Mouse (Mus musculus) activated CD4-positive, CD25-positive, alpha-beta regulatory T cell, adult 4 months (primary cell): ENCODE data around the gene Arrb1. TPM values are rescaled to one million over a fixed set of nuclear protein-coding genes. Genes with fewer than 3 reads are reported as not detected.
"Not testable (repeated sequence)": the region's sequence is repeated elsewhere in the genome, so short reads cannot be mapped to it uniquely, and the experiment has no call there.

Experiments used
- ATAC-seq: one replicate; pipeline ENCODE4 v1.8.0; 2017
- polyA plus RNA-seq, 2 experiments: library from polyadenylated mRNA; unstranded; fragments of 100-300 nt; shearing (Covaris generic); gene quantifications; one replicate each; pipeline ENCODE4 v1.2.1; 2017

Gene Arrb1
- 10 to 100 TPM in 1 of 2 experiments, 1 to 10 TPM in 1; 8.3 to 12.0 TPM for polyA plus RNA-seq

- peak; percentile 66 for ATAC-seq
Measured at GRCm38 (mm10) chr7:99534901-99535735, at the start of gene Arrb1. Gene Arrb1, plus strand, starts transcription at chr7:99535466.

- no peak for ATAC-seq
Measured at GRCm38 (mm10) chr7:99489708-99490107, 45.6 kb upstream of the Arrb1 start.

- no peak for ATAC-seq
Measured at GRCm38 (mm10) chr7:99499128-99499527, 36.1 kb upstream of the Arrb1 start.

- peak; percentile 65 for ATAC-seq
Measured at GRCm38 (mm10) chr7:99500201-99500600, 35.1 kb upstream of the Arrb1 start.

GRCm38 (mm10) chr7:99500655-99501054, 34.6 kb upstream of the Arrb1 start:
- no peak for ATAC-seq

- no peak for ATAC-seq
Measured at GRCm38 (mm10) chr7:99501148-99501547, 34.1 kb upstream of the Arrb1 start.

GRCm38 (mm10) chr7:99504556-99504955, 30.7 kb upstream of the Arrb1 start:
- ATAC-seq, result no peak

GRCm38 (mm10) chr7:99508187-99508586, 27.1 kb upstream of the Arrb1 start:
- ATAC-seq, result not testable (repeated sequence)

GRCm38 (mm10) chr7:99510087-99510501, 25.2 kb upstream of the Arrb1 start:
- no peak for ATAC-seq

GRCm38 (mm10) chr7:99516092-99516813, 19.0 kb upstream of the Arrb1 start:
- ATAC-seq, result no peak

GRCm38 (mm10) chr7:99516814-99517157, 18.5 kb upstream of the Arrb1 start:
- ATAC-seq, result no peak

GRCm38 (mm10) chr7:99518954-99519644, 16.2 kb upstream of the Arrb1 start:
- no peak for ATAC-seq

- no peak for ATAC-seq
Measured at GRCm38 (mm10) chr7:99523121-99523520, 12.1 kb upstream of the Arrb1 start.

GRCm38 (mm10) chr7:99523837-99524236, 11.4 kb upstream of the Arrb1 start:
- no peak for ATAC-seq

- no peak for ATAC-seq
Measured at GRCm38 (mm10) chr7:99528547-99528946, 6.7 kb upstream of the Arrb1 start.

GRCm38 (mm10) chr7:99529410-99529809, 5.9 kb upstream of the Arrb1 start:
- ATAC-seq, result no peak

GRCm38 (mm10) chr7:99531408-99531970, 3.8 kb upstream of the Arrb1 start:
- no peak for ATAC-seq

GRCm38 (mm10) chr7:99532526-99532925, 2.7 kb upstream of the Arrb1 start:
- ATAC-seq, result no peak

GRCm38 (mm10) chr7:99533600-99533999, 1.7 kb upstream of the Arrb1 start:
- ATAC-seq, result no peak

GRCm38 (mm10) chr7:99534501-99534900, 765 bp upstream of the Arrb1 start:
- no peak for ATAC-seq

GRCm38 (mm10) chr7:99535741-99536501, 655 bp downstream of the Arrb1 start:
- peak; percentile 68 for ATAC-seq

- ATAC-seq, result no peak
Measured at GRCm38 (mm10) chr7:99537183-99537756, 2.0 kb downstream of the Arrb1 start.
